Comparison of ENCODE assay signal across 12 mouse cellular contexts in the genomic region with DNA sequence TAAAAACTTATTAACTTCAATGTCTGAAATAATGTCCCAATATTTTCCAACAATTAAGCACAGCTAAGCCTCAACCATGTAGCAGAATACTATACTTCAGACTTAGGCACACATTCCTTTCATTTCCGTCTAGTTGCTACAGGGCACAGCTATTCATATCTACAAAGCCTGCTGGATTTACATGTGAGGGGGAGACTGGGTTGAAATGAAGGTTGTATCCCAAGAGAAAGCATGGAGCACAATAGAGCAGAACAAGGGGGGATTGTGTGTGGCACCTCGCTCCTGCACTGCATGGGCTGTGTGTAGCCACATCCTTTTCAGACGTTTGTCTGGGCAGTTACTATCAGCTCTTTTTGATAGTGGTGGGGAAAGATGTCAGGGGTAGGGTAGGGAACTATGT.
A peak's percentile ranks its signal among the peaks of the same experiment; 100 is the strongest.
DNase-seq lines count a peak whose midpoint lies in the region; ATAC-seq and TF ChIP-seq lines count a peak whose summit lies in the region.
"Had no signal": no experiment of that assay in that cellular context is flagged by ENCODE, and none has a peak within 500 bp of the region (broad histone marks: within the 10 kb centered on the region; RNA-seq: fewer than 3 reads in every experiment).

No protein-coding gene starts in this region.

- TF ChIP-seq CTCF in liver, adult 2 months (IDR thresholded peaks at IDR 0.05; ENCODE audit: low read depth, low read length), result no peak

- intact Hi-C loops in heart, postnatal 10 days (cut with DNase I), result no loop called here

- H3K27me3 ChIP-seq in liver, adult 2 months (ENCODE audit: control insufficient read depth, insufficient read depth, low read length), result no peaks in the 10 kb centered on the region
- H3K27me3 ChIP-seq in liver, embryonic 11.5 days (replicated peaks; ENCODE audit: control insufficient read depth, insufficient read depth, low read length), result no peaks in the 10 kb centered on the region
- H3K27me3 ChIP-seq in kidney, embryonic 16.5 days (ENCODE audit: insufficient read depth, low read length), result no peaks in the 10 kb centered on the region
- no peaks in the 10 kb centered on the region for H3K27me3 ChIP-seq in neural tube, embryonic 13.5 days
- H3K27me3 ChIP-seq: limb, embryonic 15.5 days had no signal

- 63% methylated on average over 3 of the region's 3 CpGs for WGBS in liver, adult 2 months
- 40% methylated on average over 3 of the region's 3 CpGs for WGBS in liver, embryonic 11.5 days
- 35% methylated on average over 3 of the region's 3 CpGs for WGBS in kidney, embryonic 16.5 days
- WGBS in neural tube, embryonic 13.5 days, result 22% methylated on average over 3 of the region's 3 CpGs

- no peak overlapping the region for H3K9ac ChIP-seq in liver, adult 2 months (ENCODE audit: low read depth, low read length)
- H3K9ac ChIP-seq in liver, embryonic 11.5 days (ENCODE audit: low read depth, low read length), result no peak overlapping the region
- H3K9ac ChIP-seq in kidney, embryonic 16.5 days (replicated peaks; ENCODE audit: low read length), result no peak overlapping the region
- H3K9ac ChIP-seq in neural tube, embryonic 13.5 days, result no peak overlapping the region
- H3K9ac ChIP-seq: limb, embryonic 15.5 days had no signal

- ATAC-seq in liver, embryonic 11.5 days (replicated peaks; ENCODE audit: low FRiP score), result no peak
- ATAC-seq in kidney, embryonic 16.5 days (ENCODE audit: low FRiP score, low TSS enrichment), result peak; percentile 86
- ATAC-seq in neural tube, embryonic 13.5 days (ENCODE audit: low read depth), result peak; percentile 67

- H3K79me2 ChIP-seq in liver, adult 2 months (ENCODE audit: control insufficient read depth, insufficient read depth, low read length), result no peaks in the 10 kb centered on the region

- H3K4me3 ChIP-seq in liver, adult 2 months (ENCODE audit: insufficient read depth, low read depth, low read length), result no peak overlapping the region
- H3K4me3 ChIP-seq in liver, embryonic 11.5 days (ENCODE audit: low read depth, low read length), result no peak overlapping the region
- no peak overlapping the region for H3K4me3 ChIP-seq in kidney, embryonic 16.5 days (ENCODE audit: low read length)
- H3K4me3 ChIP-seq in neural tube, embryonic 13.5 days, result no peak overlapping the region
- H3K4me3 ChIP-seq: limb, embryonic 15.5 days had no signal

- H3K9me3 ChIP-seq in liver, embryonic 11.5 days (ENCODE audit: control insufficient read depth, low read length), result no peaks in the 10 kb centered on the region
- no peaks in the 10 kb centered on the region for H3K9me3 ChIP-seq in kidney, embryonic 16.5 days (ENCODE audit: low read length)
- H3K9me3 ChIP-seq in neural tube, embryonic 13.5 days, result no peaks in the 10 kb centered on the region
- H3K9me3 ChIP-seq: limb, embryonic 15.5 days had no signal

- no peak overlapping the region for H3K4me2 ChIP-seq in liver, embryonic 11.5 days
- 0 out of 2 replicates have a peak overlapping the region, but pooled peaks have one; percentile 5 for H3K4me2 ChIP-seq in kidney, embryonic 16.5 days (replicated peaks; ENCODE audit: low read depth, low read length)
- no peak overlapping the region for H3K4me2 ChIP-seq in neural tube, embryonic 13.5 days
- H3K4me2 ChIP-seq: limb, embryonic 15.5 days had no signal

- H3K27ac ChIP-seq in liver, adult 2 months (replicated peaks; ENCODE audit: insufficient read depth, low read depth, low read length), result no peak overlapping the region
- no peak overlapping the region for H3K27ac ChIP-seq in liver, embryonic 11.5 days (ENCODE audit: low read depth, low read length)
- H3K27ac ChIP-seq in kidney, embryonic 16.5 days (ENCODE audit: low read length), result peak overlapping the region; percentile 56
- H3K27ac ChIP-seq in neural tube, embryonic 13.5 days (replicated peaks), result peak overlapping the region; percentile 42
- H3K27ac ChIP-seq: limb, embryonic 15.5 days had no signal

- DNase-seq in liver, adult 2 months (ENCODE audit: extremely low read depth, low read depth, low spot score), result peak; percentile 22
- no peak for DNase-seq in liver, embryonic 11.5 days (ENCODE audit: low spot score)
- DNase-seq in heart, postnatal 10 days, result peak; percentile 6 to 19
- no peak for DNase-seq in spleen, adult 12 weeks (ENCODE audit: low spot score)
- no peak for DNase-seq in urinary bladder, postnatal 36 days (ENCODE audit: low spot score in 2 of 2)
- DNase-seq in MN1 (ENCODE audit: low spot score), result no peak
- DNase-seq: cerebellum, postnatal 36 days; right cerebral cortex, postnatal 4 days; thymus, adult 2 months had no signal

- TF ChIP-seq POLR2A in liver, adult 2 months (IDR thresholded peaks at IDR 0.05; ENCODE audit: extremely low read depth, insufficient read depth, low read length), result no peak

- H3K4me1 ChIP-seq in liver, adult 2 months (ENCODE audit: control insufficient read depth, insufficient read depth, low read length), result no peaks in the 10 kb centered on the region; the same call in 1 of the 2 replicates
- no peaks in the 10 kb centered on the region for H3K4me1 ChIP-seq in liver, embryonic 11.5 days (replicated peaks; ENCODE audit: control insufficient read depth, insufficient read depth, low read length)
- H3K4me1 ChIP-seq in kidney, embryonic 16.5 days (ENCODE audit: insufficient read depth, low read length), result peaks cover 3% of the 10 kb centered on the region; the same call in 1 of the 2 replicates
- peaks cover 23% of the 10 kb centered on the region for H3K4me1 ChIP-seq in neural tube, embryonic 13.5 days (replicated peaks)
- H3K4me1 ChIP-seq: limb, embryonic 15.5 days had no signal

- no peaks in the 10 kb centered on the region for H3K36me3 ChIP-seq in liver, adult 2 months (ENCODE audit: control insufficient read depth, insufficient read depth, low read length)
- H3K36me3 ChIP-seq in liver, embryonic 11.5 days (ENCODE audit: control insufficient read depth, insufficient read depth, low read length), result no peaks in the 10 kb centered on the region
- no peaks in the 10 kb centered on the region for H3K36me3 ChIP-seq in kidney, embryonic 16.5 days (ENCODE audit: insufficient read depth, low read length)
- H3K36me3 ChIP-seq in neural tube, embryonic 13.5 days, result no peaks in the 10 kb centered on the region
- H3K36me3 ChIP-seq: limb, embryonic 15.5 days had no signal

Comparison
In these comparisons a context has a peak if more than half of its experiments do, and no peak if none do; other contexts are left out.
1. DNase-seq: peak in liver, adult 2 months (single experiment) and heart, postnatal 10 days (2 of 2); none in liver, embryonic 11.5 days (single experiment), spleen, adult 12 weeks (single experiment), urinary bladder, postnatal 36 days (0 of 2) and MN1 (single experiment).
2. H3K27ac ChIP-seq: peak in kidney, embryonic 16.5 days (single experiment) and neural tube, embryonic 13.5 days (single experiment); none in liver, adult 2 months (single experiment) and liver, embryonic 11.5 days (single experiment).